In genomic region chr9:78175277-78176200, GRCm38 (mm10) we compare ENCODE assay signal across 8 mouse cellular contexts. TPM values are rescaled to one million over a fixed set of nuclear protein-coding genes. Genes with fewer than 3 reads are reported as not detected.
A peak's percentile ranks its signal among the peaks of the same experiment; 100 is the strongest.
DNase-seq lines count a peak whose midpoint lies in the region; ATAC-seq and TF ChIP-seq lines count a peak whose summit lies in the region.

No protein-coding gene starts in this region.

- H3K79me3 ChIP-seq in C2C12 (ENCODE audit: low read depth), result no peaks in the 10 kb centered on the region

- ATAC-seq in erythroid progenitor cell, adult 5-6 weeks (replicated peaks; ENCODE audit: low FRiP score, poor library complexity, severe bottlenecking), result peak; percentile 95
- ATAC-seq in heart, embryonic 12.5 days (ENCODE audit: insufficient number of reproducible peaks, low FRiP score), result peak; percentile 99
- peak; percentile 98 for ATAC-seq in kidney, postnatal 0 days (replicated peaks; ENCODE audit: low FRiP score, low read depth)
- ATAC-seq in liver, embryonic 11.5 days (replicated peaks; ENCODE audit: low FRiP score), result peak; percentile 97
- peak; percentile 98 for ATAC-seq in stomach, embryonic 14.5 days (ENCODE audit: insufficient number of reproducible peaks, insufficient read depth, low FRiP score, low read depth)

- H3K79me2 ChIP-seq in C2C12 (ENCODE audit: control insufficient read depth, insufficient read depth), result no peaks in the 10 kb centered on the region

- H3ac ChIP-seq in C2C12 (ENCODE audit: control insufficient read depth, insufficient read length, low read depth), result peak overlapping the region; percentile 95

- no peaks in the 10 kb centered on the region for H3K36me3 ChIP-seq in C2C12 (ENCODE audit: control insufficient read depth, insufficient read depth)
- 0 out of 2 replicates have a peak, but pooled peaks cover under 1% of the 10 kb centered on the region for H3K36me3 ChIP-seq in heart, embryonic 12.5 days
- no peaks in the 10 kb centered on the region for H3K36me3 ChIP-seq in kidney, postnatal 0 days (ENCODE audit: insufficient read depth, low read length)
- no peaks in the 10 kb centered on the region for H3K36me3 ChIP-seq in liver, embryonic 11.5 days (ENCODE audit: control insufficient read depth, insufficient read depth, low read length)
- no peaks in the 10 kb centered on the region for H3K36me3 ChIP-seq in stomach, embryonic 14.5 days (ENCODE audit: control insufficient read depth, insufficient read depth, low read length)

- TF ChIP-seq CTCF in C2C12 (IDR thresholded peaks at IDR 0.05; ENCODE audit: control insufficient read depth, insufficient read depth, insufficient read length), result no peak
- no peak; the same call in 1 of the 2 replicates for TF ChIP-seq CTCF in kidney, postnatal 0 days (IDR thresholded peaks at IDR 0.05; ENCODE audit: low read depth)

- DNase-seq in brain, embryonic 18.5 days (ENCODE audit: low read depth, low spot score), result peak; percentile 90
- DNase-seq in kidney, postnatal 0 days (ENCODE audit: low spot score), result peak; percentile 99
- peak; percentile 94 for DNase-seq in liver, embryonic 11.5 days (ENCODE audit: low spot score)
- DNase-seq in naive thymus-derived CD4-positive, alpha-beta T cell, adult 2 months (ENCODE audit: low read depth), result peak; percentile 97

- no peaks in the 10 kb centered on the region for H3K9me3 ChIP-seq in heart, embryonic 12.5 days (replicated peaks)
- no peaks in the 10 kb centered on the region for H3K9me3 ChIP-seq in kidney, postnatal 0 days (replicated peaks; ENCODE audit: low read length)
- no peaks in the 10 kb centered on the region for H3K9me3 ChIP-seq in liver, embryonic 11.5 days (ENCODE audit: control insufficient read depth, low read length)
- no peaks in the 10 kb centered on the region for H3K9me3 ChIP-seq in stomach, embryonic 14.5 days (ENCODE audit: control insufficient read depth, low read depth, low read length)

- peak overlapping the region; percentile 47 for H3K4me3 ChIP-seq in C2C12 (ENCODE audit: insufficient read depth, poor library complexity, severe bottlenecking)
- H3K4me3 ChIP-seq in heart, embryonic 12.5 days, result peak overlapping the region; percentile 60
- H3K4me3 ChIP-seq in kidney, postnatal 0 days (replicated peaks; ENCODE audit: low read depth, low read length), result peak overlapping the region; percentile 51
- peak overlapping the region; percentile 71 for H3K4me3 ChIP-seq in liver, embryonic 11.5 days (ENCODE audit: low read depth, low read length)
- H3K4me3 ChIP-seq in stomach, embryonic 14.5 days (ENCODE audit: low read depth, low read length), result peak overlapping the region; percentile 41

- peak overlapping the region; percentile 74 for H3K9ac ChIP-seq in heart, embryonic 12.5 days
- H3K9ac ChIP-seq in kidney, postnatal 0 days (ENCODE audit: low read depth, low read length), result peak overlapping the region; percentile 81
- peak overlapping the region; percentile 85 for H3K9ac ChIP-seq in liver, embryonic 11.5 days (ENCODE audit: low read depth, low read length)
- peak overlapping the region; percentile 34 for H3K9ac ChIP-seq in stomach, embryonic 14.5 days (replicated peaks; ENCODE audit: low read depth, low read length)

- WGBS in heart, embryonic 12.5 days, result under 1% methylated on average over 54 of the region's 58 CpGs
- under 1% methylated on average over 48 of the region's 58 CpGs for WGBS in kidney, postnatal 0 days
- WGBS in liver, embryonic 11.5 days, result under 1% methylated on average over 50 of the region's 58 CpGs
- WGBS in stomach, embryonic 14.5 days, result under 1% methylated on average over 49 of the region's 58 CpGs

- H3K27ac ChIP-seq in heart, embryonic 12.5 days (ENCODE audit: poor library complexity, severe bottlenecking), result peak overlapping the region; percentile 95
- peak overlapping the region; percentile 99 for H3K27ac ChIP-seq in kidney, postnatal 0 days
- peak overlapping the region; percentile 96 for H3K27ac ChIP-seq in liver, embryonic 11.5 days (ENCODE audit: low read depth, low read length)
- H3K27ac ChIP-seq in stomach, embryonic 14.5 days (ENCODE audit: low read length), result peak overlapping the region; percentile 96

- peak overlapping the region; percentile 62 for H3K4me2 ChIP-seq in heart, embryonic 12.5 days
- peak overlapping the region; percentile 57 for H3K4me2 ChIP-seq in kidney, postnatal 0 days (ENCODE audit: low read length)
- peak overlapping the region; percentile 86 for H3K4me2 ChIP-seq in liver, embryonic 11.5 days
- peak overlapping the region; percentile 45 for H3K4me2 ChIP-seq in stomach, embryonic 14.5 days (replicated peaks; ENCODE audit: low read depth, low read length)

- H3K27me3 ChIP-seq in C2C12 (ENCODE audit: control insufficient read depth, insufficient read depth, insufficient read length), result no peaks in the 10 kb centered on the region
- H3K27me3 ChIP-seq in heart, embryonic 12.5 days (replicated peaks), result no peaks in the 10 kb centered on the region
- no peaks in the 10 kb centered on the region for H3K27me3 ChIP-seq in kidney, postnatal 0 days (ENCODE audit: insufficient read depth, low read length)
- H3K27me3 ChIP-seq in liver, embryonic 11.5 days (replicated peaks; ENCODE audit: control insufficient read depth, insufficient read depth, low read length), result no peaks in the 10 kb centered on the region
- no peaks in the 10 kb centered on the region for H3K27me3 ChIP-seq in stomach, embryonic 14.5 days (ENCODE audit: control insufficient read depth, insufficient read depth, low read length)

- peaks cover 8% of the 10 kb centered on the region for H3K4me1 ChIP-seq in heart, embryonic 12.5 days (replicated peaks)
- H3K4me1 ChIP-seq in kidney, postnatal 0 days (replicated peaks; ENCODE audit: insufficient read depth, low read length), result no peaks in the 10 kb centered on the region
- H3K4me1 ChIP-seq in liver, embryonic 11.5 days (replicated peaks; ENCODE audit: control insufficient read depth, insufficient read depth, low read length), result peaks cover 10% of the 10 kb centered on the region
- H3K4me1 ChIP-seq in stomach, embryonic 14.5 days (ENCODE audit: control insufficient read depth, insufficient read depth, low read length), result 0 out of 2 replicates have a peak, but pooled peaks cover 4% of the 10 kb centered on the region

TF ChIP-seq in C2C12, 6 proteins besides CTCF, POLR2A, EP300 and RAD21:
- TF ChIP-seq MYOG (IDR thresholded peaks at IDR 0.05; ENCODE audit: control insufficient read depth, extremely low read depth, insufficient read length) (no peak), CEBPB (IDR thresholded peaks at IDR 0.05; ENCODE audit: low read depth) (no peak), FOSL1 (IDR thresholded peaks at IDR 0.05; ENCODE audit: insufficient read depth, low read length, poor library complexity, severe bottlenecking) (no peak), MYOD1 (IDR thresholded peaks at IDR 0.05; ENCODE audit: control insufficient read depth, insufficient read length, low read depth) (no peak)

RNA-seq across cellular contexts. Expression of gene Gsta4, which starts 7.0 kb away (rescaled TPM):
- 102 TPM for polyA plus RNA-seq in C2C12 (2012; fragmentation: generic; extraction: Trizol)
- total RNA-seq in erythroid progenitor cell, adult 5-6 weeks (2015; ENCODE audit: low replicate concordance), result 2.5 TPM in 1 of 2 replicates, not detected in the other
- 1.5 TPM in 1 of 2 replicates, not detected in the other for total RNA-seq in erythroid progenitor cell, adult 5-6 weeks (2017; ENCODE audit: low replicate concordance)
- 73.9 and 74.5 TPM in 2 replicates for polyA plus RNA-seq in heart, embryonic 12.5 days (2016; fragmentation: Nextera tagmentation; extraction: Ambion mirVana)
- polyA plus RNA-seq in kidney, postnatal 0 days (2015; fragmentation: Nextera tagmentation; extraction: Ambion mirVana), result 194 and 196 TPM in 2 replicates
- polyA plus RNA-seq in liver, embryonic 11.5 days (2014; fragmentation: Nextera tagmentation; extraction: Ambion mirVana), result 33.3 and 40.6 TPM in 2 replicates
- polyA plus RNA-seq in stomach, embryonic 14.5 days (2014; fragmentation: Nextera tagmentation; extraction: Ambion mirVana), result 478 and 492 TPM in 2 replicates

RNA-seq across cellular contexts. Expression of gene Gsta1, which starts 54.9 kb away (rescaled TPM):
- 5.2 TPM for polyA plus RNA-seq in C2C12 (2012; fragmentation: generic; extraction: Trizol)
- not detected in 2 replicates for total RNA-seq in erythroid progenitor cell, adult 5-6 weeks (2015; ENCODE audit: low replicate concordance)
- not detected in 2 replicates for total RNA-seq in erythroid progenitor cell, adult 5-6 weeks (2017; ENCODE audit: low replicate concordance)
- not detected in 2 replicates for polyA plus RNA-seq in heart, embryonic 12.5 days (2016; fragmentation: Nextera tagmentation; extraction: Ambion mirVana)
- polyA plus RNA-seq in kidney, postnatal 0 days (2015; fragmentation: Nextera tagmentation; extraction: Ambion mirVana), result 23.4 and 33.9 TPM in 2 replicates
- polyA plus RNA-seq in liver, embryonic 11.5 days (2014; fragmentation: Nextera tagmentation; extraction: Ambion mirVana), result not detected in 2 replicates
- polyA plus RNA-seq in stomach, embryonic 14.5 days (2014; fragmentation: Nextera tagmentation; extraction: Ambion mirVana), result 9.6 and 9.7 TPM in 2 replicates

Comparison
In these comparisons a context has a peak if more than half of its experiments do, and no peak if none do; other contexts are left out.
1. Peak in every context shown above with its lines: DNase-seq, ATAC-seq, H3K4me3 ChIP-seq and H3K27ac ChIP-seq.
2. H3K9ac ChIP-seq: peak in every context shown above with its lines; median percentile 85 in liver, embryonic 11.5 days; 81 in kidney, postnatal 0 days; 74 in heart, embryonic 12.5 days; 34 in stomach, embryonic 14.5 days.